Comparison of ENCODE assay signal across 8 mouse cellular contexts in genomic region chr11:20031536-20031935, GRCm38 (mm10).
A peak's percentile ranks its signal among the peaks of the same experiment; 100 is the strongest.
DNase-seq lines count a peak whose midpoint lies in the region; ATAC-seq and TF ChIP-seq lines count a peak whose summit lies in the region.

No protein-coding gene starts in this region.

- H3K9me3 ChIP-seq in kidney, embryonic 14.5 days (ENCODE audit: control insufficient read depth, low read length), result no peaks in the 10 kb centered on the region
- H3K9me3 ChIP-seq in MEL (replicated peaks; ENCODE audit: insufficient read depth, low read length), result no peaks in the 10 kb centered on the region

- TF ChIP-seq EP300 in MEL (IDR thresholded peaks at IDR 0.05; ENCODE audit: low read depth in 1 of 2, low read length in 2 of 2), result no peak

- H3K79me2 ChIP-seq in MEL (ENCODE audit: control insufficient read depth, insufficient read depth, low read length, poor library complexity), result no peaks in the 10 kb centered on the region

- peak; percentile 50 for DNase-seq in kidney, adult 18-20 months
- peak; percentile 93 for DNase-seq in MEL (ENCODE audit: low read depth, low spot score)
- peak; percentile 58 for DNase-seq in brain, adult 2 months (ENCODE audit: low read depth, low spot score)
- peak; percentile 35 for DNase-seq in large intestine, adult 2 months (ENCODE audit: low read depth, low spot score)
- peak; percentile 71 for DNase-seq in splenic B cell, adult 2 months (ENCODE audit: low read depth, low spot score)
- no peak for DNase-seq in ovary, adult 18-20 months (ENCODE audit: low spot score)
- DNase-seq in gastrocnemius, postnatal 10 days, result no peak

- no peak for TF ChIP-seq POLR2A in MEL (IDR thresholded peaks at IDR 0.05; ENCODE audit: control insufficient read depth in 1 of 2, insufficient read depth in 1 of 2, low read depth in 1 of 2, low read length in 2 of 2, poor library complexity in 1 of 2)

- no peaks in the 10 kb centered on the region for H3K27me3 ChIP-seq in kidney, embryonic 14.5 days (ENCODE audit: control insufficient read depth, insufficient read depth, low read length)
- H3K27me3 ChIP-seq in MEL (ENCODE audit: control insufficient read depth in 1 of 2, insufficient read depth in 2 of 2, low read length in 2 of 2), result no peaks in the 10 kb centered on the region
- no peaks in the 10 kb centered on the region for H3K27me3 ChIP-seq in splenic B cell, adult 2 months (ENCODE audit: control insufficient read depth, insufficient read depth, low read length, poor library complexity, severe bottlenecking)

- 57% methylated on average over 8 of the region's 8 CpGs for WGBS in kidney, embryonic 14.5 days
- WGBS in large intestine, adult 2 months, result 46% methylated on average over 8 of the region's 8 CpGs

- peak; percentile 99 for TF ChIP-seq RAD21 in MEL (IDR thresholded peaks at IDR 0.05; ENCODE audit: low read depth, low read length)

- H3K36me3 ChIP-seq in kidney, embryonic 14.5 days (ENCODE audit: control insufficient read depth, insufficient read depth, low read length), result no peaks in the 10 kb centered on the region
- no peaks in the 10 kb centered on the region for H3K36me3 ChIP-seq in MEL (ENCODE audit: control insufficient read depth in 1 of 2, insufficient read depth in 2 of 2, low read length in 2 of 2)
- H3K36me3 ChIP-seq in splenic B cell, adult 2 months (ENCODE audit: control insufficient read depth, insufficient read depth, low read length, poor library complexity, severe bottlenecking), result no peaks in the 10 kb centered on the region

- ATAC-seq in kidney, embryonic 14.5 days (ENCODE audit: low FRiP score, low TSS enrichment), result no peak

- no peak overlapping the region for H3K9ac ChIP-seq in kidney, embryonic 14.5 days (ENCODE audit: low read depth, low read length)
- H3K9ac ChIP-seq in MEL (ENCODE audit: control insufficient read depth, low read depth, low read length, poor library complexity, severe bottlenecking), result no peak overlapping the region

- peak; percentile 84 to 97 (median 87) for TF ChIP-seq CTCF in MEL (IDR thresholded peaks at IDR 0.05 in 2 of 3, conservative IDR thresholded peaks at IDR 0.05 in 1 of 3; ENCODE audit: control insufficient read depth in 1 of 3, insufficient read depth in 1 of 3, low read depth in 2 of 3, low read length in 3 of 3, poor library complexity in 1 of 3, severe bottlenecking in 1 of 3)

- H3K4me3 ChIP-seq in kidney, embryonic 14.5 days (ENCODE audit: low read length), result no peak overlapping the region
- H3K4me3 ChIP-seq in MEL (ENCODE audit: control insufficient read depth in 1 of 2, insufficient read depth in 1 of 2, low read depth in 2 of 2, low read length in 2 of 2), result 0 out of 4 replicates have a peak overlapping the region, but pooled peaks of 1 of the 2 experiments have one; percentile 27

- H3K27ac ChIP-seq in kidney, embryonic 14.5 days (ENCODE audit: low read depth, low read length), result no peak overlapping the region
- H3K27ac ChIP-seq in MEL (ENCODE audit: control insufficient read depth, low read depth, low read length), result no peak overlapping the region

- H3K4me1 ChIP-seq in kidney, embryonic 14.5 days (ENCODE audit: control insufficient read depth, insufficient read depth, low read length), result no peaks in the 10 kb centered on the region
- H3K4me1 ChIP-seq in MEL (ENCODE audit: control insufficient read depth in 1 of 2, insufficient read depth in 2 of 2, low read length in 2 of 2), result peaks cover 3 to 7% of the 10 kb centered on the region in 2 experiments; a peak in 3 of 4 replicates

- no peak overlapping the region for H3K4me2 ChIP-seq in kidney, embryonic 14.5 days (replicated peaks; ENCODE audit: low read depth, low read length)

TF ChIP-seq in MEL, 35 proteins besides CTCF, POLR2A, EP300 and RAD21:
- no peak for TF ChIP-seq MAFK (IDR thresholded peaks at IDR 0.05; ENCODE audit: borderline replicate concordance, low read depth, low read length)
- TF ChIP-seq ELF1 (IDR thresholded peaks at IDR 0.05; ENCODE audit: low read depth, low read length), result peak; percentile 34; the same call in 1 of the 2 replicates
- no peak for TF ChIP-seq MYB (IDR thresholded peaks at IDR 0.05; ENCODE audit: low read depth, low read length)
- no peak for TF ChIP-seq ETS1 (IDR thresholded peaks at IDR 0.05; ENCODE audit: low read depth, low read length)
- TF ChIP-seq MAX (IDR thresholded peaks at IDR 0.05; ENCODE audit: low read length), result peak; percentile 86
- TF ChIP-seq GATA1 (IDR thresholded peaks at IDR 0.05; ENCODE audit: low read depth, low read length), result no peak
- peak; percentile 99 for TF ChIP-seq MYC (IDR thresholded peaks at IDR 0.05; ENCODE audit: low read depth, low read length)
- peak; percentile 99 for TF ChIP-seq ZC3H11A (IDR thresholded peaks at IDR 0.05; ENCODE audit: low read depth, low read length)
- peak; percentile 77 for TF ChIP-seq SIN3A (IDR thresholded peaks at IDR 0.05; ENCODE audit: low read length)
- TF ChIP-seq USF1 (IDR thresholded peaks at IDR 0.05; ENCODE audit: low read depth, low read length), result peak; percentile 62; the same call in 1 of the 2 replicates
- no peak for TF ChIP-seq MEF2A (IDR thresholded peaks at IDR 0.05; ENCODE audit: extremely low read depth, insufficient replicate concordance, low read depth, low read length, poor library complexity, severe bottlenecking)
- no peak for TF ChIP-seq JUND (IDR thresholded peaks at IDR 0.05; ENCODE audit: low read depth, low read length)
- peak; percentile 75 for TF ChIP-seq MXI1 (IDR thresholded peaks at IDR 0.05; ENCODE audit: low read depth, low read length)
- peak; percentile 99 for TF ChIP-seq SMC3 (IDR thresholded peaks at IDR 0.05; ENCODE audit: low read depth, low read length)
- TF ChIP-seq CHD1 (IDR thresholded peaks at IDR 0.05; ENCODE audit: low read depth, low read length), result no peak
- no peak for TF ChIP-seq ZMIZ1 (IDR thresholded peaks at IDR 0.05; ENCODE audit: low read depth, low read length)
- peak; percentile 59; the same call in 1 of the 2 replicates for TF ChIP-seq BHLHE40 (IDR thresholded peaks at IDR 0.05; ENCODE audit: borderline replicate concordance, low read depth, low read length)
- TF ChIP-seq MAZ (IDR thresholded peaks at IDR 0.05; ENCODE audit: low read depth, low read length), result no peak
- no peak for TF ChIP-seq GABPA (IDR thresholded peaks at IDR 0.05; ENCODE audit: low read depth, low read length)
- 0 out of 2 replicates have a peak, but pooled peaks have one; percentile 36 for TF ChIP-seq ZNF384 (IDR thresholded peaks at IDR 0.05; ENCODE audit: low read depth, low read length)
- TF ChIP-seq CHD2 (IDR thresholded peaks at IDR 0.05; ENCODE audit: low read length), result no peak
TF ChIP-seq in MEL: peak in this region for 10.

Comparison
In these comparisons a context has a peak if more than half of its experiments do, and no peak if none do; other contexts are left out.
1. DNase-seq: peak in kidney, adult 18-20 months (single experiment), MEL (single experiment), brain, adult 2 months (single experiment), large intestine, adult 2 months (single experiment) and splenic B cell, adult 2 months (single experiment); none in ovary, adult 18-20 months (single experiment) and gastrocnemius, postnatal 10 days (single experiment).